Mouse (Mus musculus) kidney, adult 8-10 months (tissue): ENCODE data around the gene Shbg.

Experiments
- DNase-seq, 2 experiments: peaks; one replicate each; pipeline ENCODE4 v3.0.0; 2022

The Shbg gene

DNA sequence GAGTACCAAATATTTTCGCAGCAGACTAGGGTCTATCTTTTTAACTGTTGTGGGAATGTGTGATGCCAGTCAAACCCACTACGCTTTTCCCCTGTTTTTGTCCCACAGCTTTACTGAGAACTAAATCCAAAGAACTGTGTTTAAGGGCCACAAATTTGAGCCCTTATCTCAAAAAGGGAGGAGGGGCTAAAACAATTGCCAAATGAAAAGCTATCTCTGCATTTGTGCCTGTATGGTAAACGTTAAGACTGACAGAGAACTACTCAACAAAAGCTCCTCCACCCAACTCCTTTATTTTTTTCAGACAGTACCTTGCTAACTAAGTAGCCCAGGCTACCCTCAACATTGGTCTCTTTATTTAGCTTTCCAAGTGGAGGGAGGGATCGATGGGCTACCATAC lies 24.9 kb downstream of the Shbg start:
- DNase-seq = no peak

- DNase-seq = no peak
These were observed 25.6 kb downstream of the Shbg start for GRCm38 (mm10) chr11:69591899-69592637.

DNA sequence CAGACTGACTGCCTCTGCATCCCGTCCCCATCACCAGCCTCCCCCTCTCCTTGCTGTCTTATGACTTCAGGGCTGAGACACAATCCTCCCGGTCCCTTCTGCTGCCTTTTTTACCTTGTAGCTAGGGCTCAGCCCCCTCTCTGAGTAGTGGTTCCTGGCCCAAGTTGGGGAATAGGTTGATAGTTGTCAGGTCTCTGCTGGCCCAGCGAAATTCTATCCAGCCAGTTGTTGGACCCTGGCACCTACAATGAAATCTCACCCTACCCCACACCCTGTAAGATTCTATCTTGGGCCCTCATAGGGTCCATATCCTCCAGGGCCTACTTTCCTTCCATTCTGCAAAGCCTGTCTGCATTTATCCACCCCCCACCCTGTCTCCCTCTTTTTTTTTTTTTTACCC lies 26.3 kb downstream of the Shbg start:
- DNase-seq = no peak

GRCm38 (mm10) chr11:69590622-69591021 lies 27.1 kb downstream of the Shbg start:
- DNase-seq = no peak

GRCm38 (mm10) chr11:69589207-69589834 lies 28.4 kb downstream of the Shbg start:
- DNase-seq = no peak

DNA sequence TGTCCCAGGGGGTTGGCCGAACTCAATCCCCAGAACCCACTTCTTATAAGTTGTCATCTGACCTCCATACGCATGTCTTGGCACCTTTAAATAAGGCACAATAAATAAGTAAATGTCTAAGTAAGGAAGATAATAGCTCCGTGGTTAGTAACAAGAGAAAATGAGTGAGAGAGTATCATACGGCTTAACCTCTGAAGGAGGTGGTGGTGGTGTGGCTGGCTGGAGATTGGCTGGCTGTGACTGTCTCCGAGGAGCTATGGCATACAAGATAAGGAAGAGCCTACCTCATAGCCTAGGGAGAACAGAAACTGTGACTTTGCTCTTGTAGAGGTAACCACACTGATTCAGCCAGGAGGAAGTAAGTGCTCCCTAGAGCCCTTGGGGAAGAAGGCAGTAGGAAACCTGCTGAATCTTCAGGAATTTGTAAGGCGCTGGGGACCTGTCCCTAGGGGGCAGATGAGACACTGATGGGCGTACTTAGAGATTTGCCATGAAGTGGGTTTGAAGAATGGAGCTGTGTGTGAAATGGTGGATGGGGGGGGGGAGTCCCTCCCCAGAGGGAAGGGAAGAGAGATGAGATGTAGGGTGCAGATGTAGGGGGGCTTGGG lies 31.9 kb downstream of the Shbg start:
- no peak for DNase-seq

GRCm38 (mm10) chr11:69584937-69585336 lies 32.8 kb downstream of the Shbg start:
- DNase-seq = no peak

DNA sequence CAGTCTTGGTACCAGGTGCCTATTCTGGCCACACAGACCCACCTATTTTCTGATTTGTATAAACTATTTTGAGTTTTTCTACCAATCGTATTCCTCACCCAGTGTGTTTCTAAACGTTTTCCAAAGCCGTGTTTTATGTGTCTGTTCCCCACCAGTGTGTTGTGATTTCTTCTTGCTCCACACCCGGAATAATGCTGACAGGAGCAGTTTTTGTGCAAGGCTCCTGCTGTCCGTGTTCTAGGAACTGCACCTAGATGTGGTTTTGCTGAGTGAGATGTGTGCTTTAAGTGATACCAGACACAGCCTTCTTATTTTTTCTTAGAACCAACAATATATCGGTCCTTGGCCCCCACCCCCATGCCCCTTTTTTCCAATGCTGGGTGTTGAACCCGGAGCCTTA lies 33.7 kb downstream of the Shbg start:
- no peak for DNase-seq

DNA sequence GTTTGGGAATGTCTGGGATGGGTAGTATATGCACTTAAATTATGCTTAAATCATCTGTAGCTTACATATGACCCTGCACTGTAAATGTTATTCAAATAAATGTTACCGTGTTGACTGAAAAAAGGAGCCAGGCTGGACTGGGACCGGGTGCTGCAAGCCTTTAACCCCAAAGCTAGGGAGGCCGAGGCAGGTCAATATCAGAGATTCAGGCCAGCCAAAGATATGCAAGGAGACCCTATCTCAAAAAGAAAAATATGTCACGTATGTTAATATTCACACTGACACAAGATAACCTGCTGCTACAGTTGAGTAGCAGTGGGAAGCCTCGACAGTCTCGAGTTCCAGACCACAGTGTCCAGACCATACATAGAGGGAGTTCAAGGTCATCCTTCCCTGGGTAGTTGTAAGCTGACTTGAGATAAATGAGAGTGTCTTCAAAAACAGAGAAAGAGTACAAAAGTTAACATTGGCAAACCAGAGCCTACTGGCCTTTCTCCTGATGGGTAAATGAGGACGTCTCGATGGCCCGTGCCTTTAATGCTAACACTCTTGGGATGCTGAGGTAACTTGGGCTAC lies 35.4 kb downstream of the Shbg start:
- DNase-seq = no peak

- no peak for DNase-seq
These were observed 35.9 kb downstream of the Shbg start for GRCm38 (mm10) chr11:69581814-69582213.

GRCm38 (mm10) chr11:69581147-69581688 lies 36.5 kb downstream of the Shbg start:
- peak; percentile 93 to 94 for DNase-seq

DNA sequence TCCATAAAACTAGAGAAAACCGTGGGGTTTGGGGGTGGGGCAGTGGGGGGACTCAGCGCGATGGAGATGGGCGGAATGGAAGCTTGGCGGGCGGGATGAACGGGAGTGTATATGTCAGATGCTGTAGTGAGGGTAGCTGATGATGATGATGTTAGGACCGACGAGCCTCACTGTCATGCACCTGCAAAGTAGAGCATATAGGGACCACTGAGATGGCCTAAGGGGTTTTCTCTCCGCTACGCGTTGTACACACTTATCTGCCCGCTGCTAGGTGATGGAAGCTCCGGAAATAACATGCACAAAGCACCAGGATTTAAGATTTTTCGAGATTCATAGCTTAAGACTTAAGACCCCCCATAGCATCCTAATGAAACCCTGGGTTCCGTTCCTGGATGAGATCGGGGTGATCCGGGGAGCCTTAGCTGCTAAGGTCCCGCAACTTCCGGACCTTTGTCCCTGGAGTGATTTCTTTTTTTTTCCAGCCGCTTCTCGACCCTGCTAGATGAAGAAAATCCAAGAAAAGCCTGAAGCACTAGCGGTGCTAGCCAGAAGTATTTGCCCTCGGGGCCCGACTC lies 37.0 kb downstream of the Shbg start:
- DNase-seq = no peak

- DNase-seq = peak; percentile 96
These were observed 37.6 kb downstream of the Shbg start, which contains the start of the genes Wrap53 and Trp53 for GRCm38 (mm10) chr11:69580091-69580514. TSS of gene Wrap53 (minus strand) at chr11:69580255. TSS of gene Trp53 (plus strand) at chr11:69580359.

DNA sequence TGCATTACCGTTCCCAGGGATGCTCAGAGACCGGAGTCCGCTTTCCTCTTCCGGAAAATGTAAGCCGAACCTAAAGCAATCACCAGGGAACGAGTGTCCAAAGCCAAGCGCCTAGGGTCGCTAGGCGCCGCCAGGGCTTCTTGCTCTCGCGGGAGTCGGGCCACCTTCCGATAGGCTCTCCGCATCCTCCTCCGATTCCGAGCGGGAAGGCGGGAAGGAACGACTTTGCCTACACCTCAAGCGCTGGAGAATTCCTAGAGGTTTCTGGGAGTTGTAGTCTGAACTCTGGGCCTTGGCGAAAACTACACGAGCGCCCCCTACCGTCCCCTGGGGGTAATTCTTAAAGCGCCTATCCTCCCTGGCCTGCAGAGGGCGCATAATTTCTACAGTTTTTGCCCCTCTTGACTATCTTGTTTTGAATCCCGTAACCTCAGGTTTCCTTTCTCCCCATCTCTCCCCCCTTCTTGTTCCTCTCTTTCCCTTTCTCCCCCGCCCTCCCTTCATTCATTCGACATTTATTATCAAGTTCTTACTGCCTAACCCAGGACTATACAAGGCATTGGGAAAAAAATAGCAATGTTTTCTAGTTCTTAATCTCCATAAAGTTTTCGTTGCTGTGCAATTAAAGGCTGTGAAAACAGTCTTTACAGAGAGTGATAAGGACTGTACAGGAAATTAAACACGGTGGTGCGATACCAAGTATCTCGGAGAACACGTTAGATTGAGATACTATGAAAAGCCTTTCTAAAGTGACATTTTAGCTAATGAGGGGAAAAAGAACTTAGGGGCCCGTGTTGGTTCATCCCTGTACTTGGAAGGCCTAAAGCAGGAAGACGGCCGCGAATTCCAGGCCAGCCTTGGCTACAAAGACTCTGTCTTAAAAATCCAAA lies 38.3 kb downstream of the Shbg start:
- peak; percentile 98 for DNase-seq

- peak in 1 of 2 experiments; percentile 11 for DNase-seq
These were observed 39.4 kb downstream of the Shbg start for GRCm38 (mm10) chr11:69578301-69578700.

- DNase-seq = no peak
These were observed 41.4 kb downstream of the Shbg start for GRCm38 (mm10) chr11:69576307-69576706.

DNA sequence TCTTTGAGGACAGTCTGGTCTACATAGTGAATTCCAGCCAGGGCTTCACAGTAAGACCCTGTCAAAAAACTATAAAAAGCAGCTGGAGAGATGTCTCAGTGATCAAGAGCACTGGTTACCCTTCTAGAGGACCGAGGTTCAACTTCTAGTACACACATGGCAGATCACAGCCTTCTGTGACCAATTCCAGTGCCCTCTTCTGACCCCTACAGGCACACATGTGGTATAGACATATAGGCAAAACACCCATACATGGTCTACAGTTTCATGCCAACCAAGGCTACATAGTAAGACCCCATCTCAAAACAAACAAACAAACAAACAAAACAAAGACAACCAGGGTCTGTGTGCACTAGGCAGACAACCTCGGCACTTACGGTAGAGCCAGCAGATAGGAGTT lies 42.5 kb downstream of the Shbg start:
- no peak for DNase-seq

DNA sequence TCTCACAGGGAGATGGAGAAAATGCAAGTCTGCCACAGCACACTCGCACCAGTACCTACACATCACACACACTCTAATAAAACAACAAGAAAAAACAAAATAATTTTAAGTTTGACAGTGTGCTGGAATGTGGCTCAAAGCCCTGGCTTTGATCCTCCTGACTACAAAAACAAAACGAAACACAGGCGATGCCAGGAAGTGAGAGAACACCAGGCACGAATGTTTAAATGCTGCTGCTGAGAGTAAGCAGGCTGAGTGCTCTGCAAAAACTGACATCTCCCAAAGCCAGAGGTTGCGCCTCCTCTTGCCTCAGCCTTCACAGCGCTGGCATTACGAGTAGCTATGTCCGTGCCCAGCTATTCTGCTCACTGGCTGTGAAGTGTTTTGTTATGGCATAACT lies 52.6 kb downstream of the Shbg start:
- no peak for DNase-seq
